Mouse (Mus musculus): Measurements from ENCODE around the gene Cnih2. TPM values are rescaled to one million over a fixed set of nuclear protein-coding genes. Genes with fewer than 3 reads are reported as not detected.

Cnih2 gene
- total RNA-seq, 2 experiments from 2014 or later: 0.25 TPM; not detected in 1

GRCm38 (mm10) chr19:5069978-5070377 is 28.3 kb downstream of the Cnih2 start:
- intact Hi-C loops (cut with DNase I): no loop called here
- no peak for DNase-seq

- intact Hi-C loops (cut with DNase I): no loop called here
- DNase-seq: no peak
These were observed 28.8 kb downstream of the Cnih2 start for GRCm38 (mm10) chr19:5069486-5069885.

GRCm38 (mm10) chr19:5068570-5069234 is 29.6 kb downstream of the Cnih2 start:
- intact Hi-C loops (cut with DNase I): no loop called here
- no peak for DNase-seq

GRCm38 (mm10) chr19:5067867-5068569 is 30.3 kb downstream of the Cnih2 start, which contains the start of gene Cd248:
TSS of gene Cd248 (plus strand) at chr19:5068078.
- peak; percentile 74 to 79 for DNase-seq
- intact Hi-C loops (cut with DNase I): no loop called here

GRCm38 (mm10) chr19:5067040-5067799 is 31.1 kb downstream of the Cnih2 start:
- intact Hi-C loops (cut with DNase I): no loop called here

GRCm38 (mm10) chr19:5065104-5065503 is 33.2 kb downstream of the Cnih2 start:
- intact Hi-C loops (cut with DNase I): no loop called here
- peak; percentile 43 to 62 for DNase-seq

More at GRCm38 (mm10) chr19:5067040-5067799, 31.1 kb downstream of the Cnih2 start:
- peak in 1 of 2 experiments; percentile 38 for DNase-seq

GRCm38 (mm10) chr19:5062446-5062845 is 35.9 kb downstream of the Cnih2 start:
- DNase-seq: peak; percentile 57 to 74
- intact Hi-C loops (cut with DNase I): no loop called here

GRCm38 (mm10) chr19:5062041-5062440 is 36.3 kb downstream of the Cnih2 start:
- no peak for DNase-seq
- intact Hi-C loops (cut with DNase I): no loop called here

- peak in 1 of 2 experiments; percentile 56 for DNase-seq
- intact Hi-C loops (cut with DNase I): no loop called here
These were observed 37.7 kb downstream of the Cnih2 start for GRCm38 (mm10) chr19:5060365-5061330.

GRCm38 (mm10) chr19:5058801-5059771 is 39.2 kb downstream of the Cnih2 start:
- DNase-seq: peak in 1 of 2 experiments; percentile 29
- intact Hi-C loops (cut with DNase I): no loop called here

GRCm38 (mm10) chr19:5057876-5058775 is 40.2 kb downstream of the Cnih2 start:
- no peak for DNase-seq
- intact Hi-C loops (cut with DNase I): loop anchor here (2.0 kb wide), 1 partner anchor 15 kb away; no protein-coding TSS in a partner anchor

GRCm38 (mm10) chr19:5056251-5056650 is 42.1 kb downstream of the Cnih2 start:
- intact Hi-C loops (cut with DNase I): loop anchor here (2.0 kb wide), 1 partner anchor 17 kb away; no protein-coding TSS in a partner anchor
- DNase-seq: no peak

GRCm38 (mm10) chr19:5053909-5054308 is 44.4 kb downstream of the Cnih2 start:
- DNase-seq: no peak
- intact Hi-C loops (cut with DNase I): no loop called here

GRCm38 (mm10) chr19:5052853-5053252 is 45.5 kb downstream of the Cnih2 start:
- DNase-seq: no peak
- intact Hi-C loops (cut with DNase I): no loop called here

GRCm38 (mm10) chr19:5052166-5052822 is 46.0 kb downstream of the Cnih2 start:
- intact Hi-C loops (cut with DNase I): no loop called here
- DNase-seq: no peak

- intact Hi-C loops (cut with DNase I): no loop called here
- DNase-seq: no peak
These were observed 46.8 kb downstream of the Cnih2 start for GRCm38 (mm10) chr19:5051515-5051914.

- intact Hi-C loops (cut with DNase I): no loop called here
- DNase-seq: no peak
These were observed 47.3 kb downstream of the Cnih2 start for GRCm38 (mm10) chr19:5051031-5051430.
